Mouse (Mus musculus) cerebellum, adult 11 months (tissue): Measurements from ENCODE around the gene Gm3532.
"Not testable (repeated sequence)": the region's sequence is repeated elsewhere in the genome, so short reads cannot be mapped to it uniquely, and the experiment has no call there.

Experiments
- DNase-seq: peaks from one replicate; pipeline ENCODE4 v3.0.0; 2022

Gm3532 gene

DNA sequence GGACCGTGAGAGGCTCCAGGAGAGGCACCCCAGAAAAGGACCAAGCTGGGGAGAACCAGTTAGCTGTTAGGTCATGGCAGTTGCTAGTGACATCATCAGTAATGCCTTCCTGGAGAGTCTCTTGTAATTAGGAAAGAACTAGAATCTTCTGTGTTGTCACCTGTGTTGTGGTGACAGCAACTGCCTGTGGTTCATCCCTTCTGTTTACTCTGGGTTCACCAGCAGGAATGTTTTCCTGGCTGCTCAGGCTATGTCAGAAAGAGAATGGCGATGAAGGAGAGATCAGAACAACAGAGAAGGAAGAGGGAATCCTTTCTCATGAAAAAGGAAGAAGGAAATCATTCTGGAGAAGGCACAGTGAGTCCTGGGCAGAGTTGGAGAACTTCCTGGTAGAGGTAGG lies at the start of gene Gm3532:
Gene Gm3532, plus strand, starts transcription at position 301 of the 400 bp plus-strand sequence.
- DNase-seq: not testable (repeated sequence)

GRCm38 (mm10) chr14:5501374-5501773 lies 36.9 kb upstream of the Gm3532 start, which contains the start of gene Gm3488:
Gene Gm3488 (plus strand): TSS chr14:5501674.
- DNase-seq: not testable (repeated sequence)
